Mouse (Mus musculus): ENCODE data around the gene Nlrp9b. TPM values are rescaled to one million over a fixed set of nuclear protein-coding genes. Genes with fewer than 3 reads are reported as not detected.

Gene Nlrp9b
- not detected in 2 replicates for polyA plus RNA-seq (2015; fragmentation: Nextera tagmentation; extraction: Ambion mirVana)

DNA sequence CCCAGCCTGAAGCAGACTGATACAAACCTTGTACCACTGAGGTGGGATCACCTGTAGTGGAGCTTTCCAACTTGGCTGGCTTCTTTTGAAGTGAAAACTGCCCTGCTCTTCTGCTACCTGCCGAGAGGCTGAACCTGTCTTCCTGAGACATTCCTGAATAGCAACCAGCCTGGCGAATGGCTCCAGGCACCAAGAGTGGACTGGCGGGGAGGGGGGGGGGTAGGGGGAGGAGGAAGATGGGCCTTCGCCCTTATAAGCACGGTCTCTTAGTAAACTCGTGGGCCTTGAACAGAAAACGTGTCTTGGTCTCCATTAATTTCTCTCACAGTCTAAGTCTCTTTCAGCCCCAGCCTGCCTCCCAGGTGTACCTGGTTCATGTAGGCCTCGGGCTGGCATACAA is at the start of gene Nlrp9b:
Gene Nlrp9b (plus strand): TSS at position 301 of the 400 bp plus-strand sequence.

DNA sequence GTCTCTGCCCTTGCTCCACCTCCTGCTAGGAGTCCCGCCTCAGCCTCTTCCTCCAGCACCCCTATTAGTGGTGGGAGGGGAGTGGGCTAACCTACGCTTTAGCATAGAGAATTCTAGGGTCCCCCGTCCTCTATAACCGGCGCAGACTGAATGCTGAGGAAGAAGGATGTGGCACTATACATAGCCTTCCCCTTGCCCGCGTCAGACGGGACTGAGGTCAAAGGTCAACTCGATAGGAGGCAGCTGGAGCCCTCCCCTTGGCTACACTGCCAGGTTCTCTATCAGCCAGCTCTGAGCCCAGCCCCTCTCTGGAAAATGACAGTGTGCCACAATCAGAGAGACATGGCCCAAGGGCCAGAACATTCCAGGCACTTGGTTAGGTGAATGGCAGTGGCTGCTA is 40.7 kb upstream of the Nlrp9b start, which contains the start of gene Igsf23:
Gene Igsf23 (minus strand): TSS at position 168 of the 400 bp plus-strand sequence.

DNA sequence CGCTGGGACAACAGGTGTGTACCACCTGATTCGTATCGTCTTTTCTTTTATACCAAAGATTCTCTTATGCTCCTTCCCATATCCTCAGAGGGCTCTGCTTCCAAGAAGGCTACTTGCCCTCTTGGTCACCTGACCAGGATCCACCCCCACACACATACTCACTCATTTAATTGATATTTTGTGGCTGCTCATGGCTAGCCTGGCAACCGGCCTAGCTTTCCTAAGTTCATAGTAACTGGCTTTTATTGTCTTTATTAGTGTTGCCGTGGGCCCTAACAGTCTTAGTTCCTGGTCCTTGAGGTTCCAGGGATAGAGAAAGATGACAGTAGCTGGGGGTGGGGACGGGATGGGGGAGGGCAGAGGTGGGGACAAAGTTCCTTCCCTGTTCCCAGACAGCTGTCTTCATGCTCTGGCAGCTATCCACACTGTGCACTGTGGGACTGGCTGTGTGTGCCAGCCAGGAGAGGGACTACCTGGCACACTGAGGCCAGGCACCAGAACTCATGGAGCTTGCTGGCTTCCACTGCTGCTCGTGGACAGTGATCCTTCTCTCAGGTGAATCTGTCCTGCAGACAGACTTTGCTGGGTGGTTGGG is 26.2 kb upstream of the Nlrp9b start, which contains the start of gene Ceacam20:
Gene Ceacam20 (plus strand): TSS at position 428 of the 595 bp plus-strand sequence.

DNA sequence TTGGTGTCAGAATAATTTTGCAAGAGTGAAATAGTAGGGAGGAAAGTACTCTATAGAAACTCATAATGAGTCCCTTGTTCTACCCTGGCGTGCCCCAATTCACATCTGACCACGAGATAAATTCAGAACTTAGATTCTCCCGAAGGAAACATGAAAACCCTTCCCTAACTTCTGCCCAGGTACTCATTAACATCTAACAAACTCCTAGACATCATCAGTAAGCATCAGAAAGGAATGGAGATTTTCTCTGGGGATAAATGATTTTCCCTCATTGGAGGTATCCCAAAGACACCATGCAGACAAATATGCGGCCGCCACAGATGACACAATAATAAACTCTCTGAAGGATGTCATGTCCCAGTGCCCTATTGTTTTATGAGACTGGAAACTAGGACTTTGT is 108.1 kb downstream of the Nlrp9b start, which contains the start of gene Vmn1r91:
Gene Vmn1r91 (plus strand): TSS at position 301 of the 400 bp plus-strand sequence.

DNA sequence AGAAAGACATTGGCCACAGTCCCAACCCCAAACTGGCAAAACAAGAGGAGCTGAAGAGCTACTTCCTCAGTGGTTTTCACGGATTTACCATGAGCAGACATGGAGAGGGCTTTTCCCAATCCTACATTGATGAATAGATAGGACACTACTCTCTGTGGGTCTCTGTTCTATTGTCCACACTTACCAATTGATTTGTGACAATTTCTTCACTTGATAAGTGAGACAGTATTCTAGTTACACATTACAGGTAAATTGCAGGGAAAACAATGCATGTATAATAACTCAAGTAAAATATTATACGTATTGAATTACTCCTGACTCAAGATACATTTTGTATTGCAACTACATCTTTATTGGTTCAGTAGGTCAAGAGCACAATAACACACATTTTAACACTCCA is 131.2 kb downstream of the Nlrp9b start, which contains the start of gene Gm16442:
Gene Gm16442 (minus strand): TSS at position 101 of the 400 bp plus-strand sequence.

Other genes with a start within 250 kb of the Nlrp9b start
- 53.2 and 64.0 TPM in 2 replicates for gene Nectin2, start 241.0 kb upstream of the Nlrp9b start, polyA plus RNA-seq (2015; fragmentation: Nextera tagmentation; extraction: Ambion mirVana)
- 57.6 and 58.9 TPM in 2 replicates for gene Bcam, start 220.4 kb upstream of the Nlrp9b start, polyA plus RNA-seq (2015; fragmentation: Nextera tagmentation; extraction: Ambion mirVana)
- 0.65 and 1.3 TPM in 2 replicates for gene Cblc, start 194.7 kb upstream of the Nlrp9b start, polyA plus RNA-seq (2015; fragmentation: Nextera tagmentation; extraction: Ambion mirVana)
- 4.0 and 5.9 TPM in 2 replicates for gene Bcl3, start 168.7 kb upstream of the Nlrp9b start, polyA plus RNA-seq (2015; fragmentation: Nextera tagmentation; extraction: Ambion mirVana)
- gene Gm19345, start 139.5 kb upstream of the Nlrp9b start, polyA plus RNA-seq (2015; fragmentation: Nextera tagmentation; extraction: Ambion mirVana): 0.18 and 0.55 TPM in 2 replicates
- not detected in 2 replicates for gene Ceacam16, start 130.2 kb upstream of the Nlrp9b start, polyA plus RNA-seq (2015; fragmentation: Nextera tagmentation; extraction: Ambion mirVana)
- not detected in 2 replicates for gene Ceacam19, start 103.5 kb upstream of the Nlrp9b start, polyA plus RNA-seq (2015; fragmentation: Nextera tagmentation; extraction: Ambion mirVana)
- 6.0 and 10.1 TPM in 2 replicates for gene Pvr, start 70.3 kb upstream of the Nlrp9b start, polyA plus RNA-seq (2015; fragmentation: Nextera tagmentation; extraction: Ambion mirVana)
- 0.08 and 0.32 TPM in 2 replicates for gene Igsf23, start 40.7 kb upstream of the Nlrp9b start, polyA plus RNA-seq (2015; fragmentation: Nextera tagmentation; extraction: Ambion mirVana)
- 0.06 TPM in 1 of 2 replicates, not detected in the other for gene Ceacam20, start 26.1 kb upstream of the Nlrp9b start, polyA plus RNA-seq (2015; fragmentation: Nextera tagmentation; extraction: Ambion mirVana)
- gene Vmn1r91, start 108.2 kb downstream of the Nlrp9b start, polyA plus RNA-seq (2015; fragmentation: Nextera tagmentation; extraction: Ambion mirVana): not detected in 2 replicates
- not detected in 2 replicates for gene Gm16442, start 131.1 kb downstream of the Nlrp9b start, polyA plus RNA-seq (2015; fragmentation: Nextera tagmentation; extraction: Ambion mirVana)
- not detected in 2 replicates for gene Vmn1r93, start 147.6 kb downstream of the Nlrp9b start, polyA plus RNA-seq (2015; fragmentation: Nextera tagmentation; extraction: Ambion mirVana)
- not detected in 2 replicates for gene Vmn1r94, start 176.9 kb downstream of the Nlrp9b start, polyA plus RNA-seq (2015; fragmentation: Nextera tagmentation; extraction: Ambion mirVana)
- not detected in 2 replicates for gene Vmn1r95, start 202.2 kb downstream of the Nlrp9b start, polyA plus RNA-seq (2015; fragmentation: Nextera tagmentation; extraction: Ambion mirVana)
- gene Gm6164, start 214.1 kb downstream of the Nlrp9b start, polyA plus RNA-seq (2015; fragmentation: Nextera tagmentation; extraction: Ambion mirVana): not detected in 2 replicates
- not detected in 2 replicates for gene Gm4498, start 242.4 kb downstream of the Nlrp9b start, polyA plus RNA-seq (2015; fragmentation: Nextera tagmentation; extraction: Ambion mirVana)